Mouse (Mus musculus): ENCODE measurements at regions not wholly inside any gene's neighbourhood (a gene's known extent, or its start where the extent isn't known, plus 50 kb on each side); places are given as distances from the start of the nearest gene placed in this dataset.
A peak's percentile ranks its signal among the peaks of the same experiment; 100 is the strongest.

- no peak for ATAC-seq (replicated peaks; ENCODE audit: poor library complexity)
These were observed 294.3 kb upstream of the Zfp507 start for GRCm38 (mm10) chr7:36097054-36097453.

DNA sequence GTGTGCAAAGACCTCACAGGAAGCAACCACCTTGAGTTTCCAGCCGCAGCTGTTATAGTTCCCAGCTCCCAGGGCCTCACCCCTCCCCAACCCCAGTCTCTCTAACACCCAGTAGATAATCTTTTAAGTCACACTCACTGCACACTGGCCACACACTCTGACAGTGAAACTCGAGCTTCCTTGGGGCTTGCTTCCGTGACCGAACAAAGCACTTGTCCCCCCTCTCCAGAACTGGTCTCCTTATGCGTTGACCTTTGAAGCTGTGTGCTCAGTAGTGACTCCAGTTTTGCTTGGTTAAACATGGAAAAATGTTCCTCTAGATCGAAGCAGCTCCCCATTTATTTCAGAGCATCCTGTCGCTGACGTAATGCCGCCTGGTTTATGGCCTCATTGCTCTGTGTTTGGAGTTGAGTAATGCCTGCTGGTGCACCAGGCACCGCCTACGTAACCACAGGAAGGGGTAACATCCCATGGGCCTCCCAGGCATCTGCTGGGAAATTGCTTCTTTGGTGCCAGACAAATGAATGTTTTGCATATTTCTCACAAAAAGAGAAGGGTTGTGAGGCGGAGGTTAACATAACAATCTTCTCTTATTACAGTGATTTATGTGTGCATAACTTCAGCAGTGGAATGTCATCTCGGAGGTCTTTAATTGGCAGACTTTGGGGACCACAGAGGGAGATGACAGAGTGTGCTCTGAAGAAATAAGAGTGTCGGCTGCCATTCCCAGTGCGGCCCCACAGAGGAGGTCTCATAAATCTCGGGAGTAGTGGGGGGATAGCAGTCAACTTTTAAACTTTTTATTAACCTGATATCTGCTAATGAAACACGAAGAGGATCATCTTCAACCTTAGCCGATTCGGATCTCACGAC, 292.7 kb upstream of the Zfp507 start:
- ATAC-seq (replicated peaks; ENCODE audit: poor library complexity) = no peak

- ATAC-seq (replicated peaks; ENCODE audit: poor library complexity) = no peak
These were observed 288.3 kb upstream of the Zfp507 start for GRCm38 (mm10) chr7:36091132-36091531.

DNA sequence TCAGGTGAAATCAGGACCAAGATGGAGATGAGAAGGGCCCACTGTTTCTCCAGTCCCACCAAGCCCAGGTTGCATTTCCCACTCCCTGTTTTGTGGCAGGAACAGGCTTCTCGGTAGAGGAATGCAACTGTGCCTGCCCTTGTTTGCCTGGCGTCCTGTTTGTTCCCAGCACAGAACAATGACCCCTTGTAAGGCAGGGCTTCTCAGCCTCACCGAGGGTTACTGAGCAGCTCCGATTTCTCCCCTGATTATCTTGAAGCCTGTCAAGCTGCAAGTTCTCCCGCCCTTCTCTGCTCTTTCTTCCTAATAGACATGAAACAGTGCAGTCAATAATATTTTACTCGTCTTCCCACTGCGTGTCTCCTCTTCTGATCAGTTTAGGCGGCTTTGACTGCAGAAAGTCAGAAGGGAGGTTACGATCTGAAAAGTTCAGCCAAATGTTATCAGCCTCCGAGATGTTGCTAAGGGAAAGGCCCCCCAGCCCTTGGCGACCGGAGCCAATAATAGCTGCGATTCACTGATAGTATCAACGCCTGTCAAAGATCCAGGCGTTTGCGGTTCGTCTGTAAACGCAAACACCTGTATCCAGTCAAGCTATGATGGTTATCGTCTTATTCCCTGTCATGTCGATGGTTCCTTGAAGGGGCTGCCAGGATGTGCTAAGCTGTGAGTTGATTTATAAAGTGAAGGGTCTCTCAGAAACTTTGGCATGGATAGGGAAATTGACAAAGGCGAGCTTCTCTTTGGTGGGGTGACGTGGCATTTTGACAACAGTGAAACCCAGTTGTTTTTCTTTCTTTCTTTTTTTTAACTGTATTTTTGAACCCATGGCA, 287.7 kb upstream of the Zfp507 start:
- no peak for ATAC-seq (replicated peaks; ENCODE audit: poor library complexity)

DNA sequence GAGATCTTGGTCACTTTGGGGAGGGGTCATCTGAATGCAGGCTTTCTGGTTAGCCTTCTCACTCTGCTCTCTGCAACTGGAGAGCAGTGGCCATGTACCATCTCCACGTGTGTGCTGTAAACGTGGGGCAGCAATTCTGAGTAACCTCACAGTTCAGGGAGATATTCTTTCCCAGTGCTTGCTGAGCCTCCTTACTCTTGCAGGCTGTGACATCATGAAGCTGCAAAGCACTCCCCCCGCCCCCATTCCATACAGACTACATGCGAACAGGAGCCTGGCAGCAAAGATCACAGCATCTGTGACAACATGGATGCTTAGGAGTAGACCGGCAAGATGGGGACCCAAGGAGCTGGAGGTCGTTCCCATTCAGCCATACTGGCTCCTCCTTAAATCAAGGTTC, 284.8 kb upstream of the Zfp507 start:
- no peak for ATAC-seq (replicated peaks; ENCODE audit: poor library complexity)

DNA sequence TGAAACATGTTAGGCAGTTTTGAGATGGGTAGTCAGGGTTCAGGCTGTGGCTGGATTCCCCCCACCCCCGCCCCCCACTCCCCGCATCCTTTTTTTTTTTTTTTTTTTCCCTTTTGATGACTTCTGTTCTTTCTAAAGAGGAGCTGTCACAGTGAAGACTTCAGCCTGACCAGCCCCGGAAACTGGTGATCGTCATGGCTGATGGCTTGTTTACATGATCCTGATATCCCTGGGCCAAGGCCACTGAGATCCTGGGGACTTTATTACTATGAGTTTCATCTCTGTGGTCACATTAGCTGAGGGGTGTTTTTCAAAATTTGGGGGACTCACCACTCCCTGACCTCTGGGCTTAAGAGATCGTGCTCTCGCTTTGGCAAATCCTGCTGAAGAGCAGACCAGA, 275.9 kb upstream of the Zfp507 start:
- no peak for ATAC-seq (replicated peaks; ENCODE audit: poor library complexity)

- no peak for ATAC-seq (replicated peaks; ENCODE audit: poor library complexity)
These were observed 275.4 kb upstream of the Zfp507 start for GRCm38 (mm10) chr7:36078089-36078654.

- no peak for ATAC-seq (replicated peaks; ENCODE audit: poor library complexity)
These were observed 274.5 kb upstream of the Zfp507 start for GRCm38 (mm10) chr7:36077271-36077670.

- ATAC-seq (replicated peaks; ENCODE audit: poor library complexity) = no peak
These were observed 273.2 kb upstream of the Zfp507 start for GRCm38 (mm10) chr7:36076021-36076441.

- ATAC-seq (replicated peaks; ENCODE audit: poor library complexity) = no peak
These were observed 269.0 kb upstream of the Zfp507 start for GRCm38 (mm10) chr7:36071774-36072173.

- ATAC-seq (replicated peaks; ENCODE audit: poor library complexity) = no peak
These were observed 263.9 kb upstream of the Zfp507 start for GRCm38 (mm10) chr7:36066725-36067124.

DNA sequence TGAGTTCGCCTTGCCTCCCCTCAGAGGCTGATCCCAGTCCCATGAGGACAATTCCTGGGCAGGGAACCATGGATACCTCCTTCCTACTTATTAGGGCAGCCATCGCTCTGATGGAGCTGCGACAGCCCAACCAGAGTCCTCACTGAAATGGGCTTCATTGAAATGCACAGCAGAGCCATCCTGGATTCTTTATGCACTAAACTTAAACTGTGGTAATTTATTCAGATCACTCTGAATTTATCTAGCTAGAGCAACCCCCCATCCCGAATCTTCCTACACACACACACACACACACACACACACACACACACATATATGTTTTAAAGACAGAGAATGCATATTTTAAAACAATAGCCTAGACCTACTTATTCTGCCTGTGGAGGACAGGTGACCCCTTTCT, 258.9 kb upstream of the Zfp507 start:
- ATAC-seq (replicated peaks; ENCODE audit: poor library complexity) = no peak

- ATAC-seq (replicated peaks; ENCODE audit: poor library complexity) = no peak
These were observed 257.6 kb upstream of the Zfp507 start for GRCm38 (mm10) chr7:36060426-36060825.

GRCm38 (mm10) chr7:36046053-36046452, 243.2 kb upstream of the Zfp507 start:
- ATAC-seq (replicated peaks; ENCODE audit: poor library complexity) = no peak

- ATAC-seq (replicated peaks; ENCODE audit: poor library complexity) = no peak
These were observed 229.1 kb upstream of the Zfp507 start for GRCm38 (mm10) chr7:36031881-36032280.

GRCm38 (mm10) chr7:36023015-36023414, 220.2 kb upstream of the Zfp507 start:
- no peak for ATAC-seq (replicated peaks; ENCODE audit: poor library complexity)

DNA sequence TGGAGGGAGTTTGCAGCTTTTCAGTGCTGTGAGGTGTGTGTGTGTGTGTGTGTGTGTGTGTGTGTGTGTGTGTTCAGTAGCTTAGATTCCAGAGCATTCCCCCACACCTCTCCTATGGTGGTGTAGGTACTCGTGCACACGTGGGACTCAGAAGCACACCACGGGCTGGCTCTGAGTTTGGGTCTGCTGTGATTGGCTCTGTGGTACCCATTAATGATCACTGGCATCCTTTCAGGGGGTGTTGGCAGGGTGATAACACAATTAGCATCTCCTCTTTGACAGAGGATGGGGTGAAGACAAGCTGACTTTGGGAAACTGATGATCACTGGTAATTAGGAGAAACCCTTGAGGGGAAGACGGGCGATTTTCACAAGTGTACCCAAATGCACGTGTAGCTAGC, 219.7 kb upstream of the Zfp507 start:
- ATAC-seq (replicated peaks; ENCODE audit: poor library complexity) = no peak

DNA sequence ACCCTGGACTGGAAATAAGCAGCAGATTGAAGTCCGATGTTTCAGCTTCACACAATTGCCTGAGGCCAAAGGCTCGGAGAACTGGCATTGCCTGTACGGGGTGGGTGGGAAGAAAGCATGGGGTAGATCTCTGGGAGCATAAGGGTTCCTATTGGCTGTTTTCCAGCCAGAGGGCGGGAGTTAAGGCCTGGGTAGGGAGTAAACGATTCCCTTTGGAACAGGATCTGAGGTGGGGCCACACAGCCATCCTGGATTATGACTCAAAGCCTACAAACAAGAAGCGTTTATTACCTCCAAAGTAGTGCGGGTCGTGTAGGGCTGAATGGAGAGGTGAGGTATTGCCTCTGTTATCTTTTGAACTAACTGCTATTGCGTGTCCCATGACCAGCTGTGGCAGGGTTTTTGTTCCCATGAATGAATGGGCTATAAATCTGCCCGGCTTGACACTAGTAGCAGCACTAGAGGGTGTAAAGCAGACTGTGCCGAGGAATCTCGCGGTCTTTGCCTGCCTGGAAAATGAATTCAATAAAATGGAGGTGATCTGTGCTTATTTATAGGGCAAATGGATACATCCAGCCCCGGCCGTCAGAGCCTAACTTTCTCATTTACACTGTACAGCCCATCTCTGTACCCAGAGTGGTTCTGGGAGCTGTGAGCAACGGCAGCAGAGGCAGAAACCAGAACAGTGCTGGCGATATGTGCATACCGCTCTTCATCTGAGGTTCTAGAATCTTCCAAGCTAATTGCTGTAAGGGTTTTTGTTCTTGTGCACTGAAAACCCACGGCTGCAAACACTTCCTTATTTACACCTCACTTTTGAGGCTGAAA, 214.3 kb upstream of the Zfp507 start:
- ATAC-seq (replicated peaks; ENCODE audit: poor library complexity) = no peak

DNA sequence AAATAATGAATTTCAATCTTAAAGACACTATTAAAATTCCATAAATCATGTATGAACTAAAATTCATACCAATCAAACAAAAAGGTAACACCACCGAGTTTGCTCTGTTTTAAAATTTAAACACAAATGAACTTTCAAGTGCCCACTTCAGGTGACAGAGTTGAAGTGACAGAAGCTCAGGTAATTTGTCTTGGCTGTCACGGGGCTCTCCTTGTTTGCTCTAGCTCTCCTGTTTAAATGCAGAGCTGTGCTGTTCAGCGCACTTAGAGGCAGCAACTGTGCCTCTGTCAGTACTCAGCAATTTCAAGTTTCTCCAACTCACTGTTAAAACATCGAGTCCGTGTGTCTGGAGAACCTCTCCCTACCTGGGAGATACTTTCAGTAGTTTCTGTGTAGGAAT, 193.8 kb upstream of the Zfp507 start:
- no peak for ATAC-seq (replicated peaks; ENCODE audit: poor library complexity)

DNA sequence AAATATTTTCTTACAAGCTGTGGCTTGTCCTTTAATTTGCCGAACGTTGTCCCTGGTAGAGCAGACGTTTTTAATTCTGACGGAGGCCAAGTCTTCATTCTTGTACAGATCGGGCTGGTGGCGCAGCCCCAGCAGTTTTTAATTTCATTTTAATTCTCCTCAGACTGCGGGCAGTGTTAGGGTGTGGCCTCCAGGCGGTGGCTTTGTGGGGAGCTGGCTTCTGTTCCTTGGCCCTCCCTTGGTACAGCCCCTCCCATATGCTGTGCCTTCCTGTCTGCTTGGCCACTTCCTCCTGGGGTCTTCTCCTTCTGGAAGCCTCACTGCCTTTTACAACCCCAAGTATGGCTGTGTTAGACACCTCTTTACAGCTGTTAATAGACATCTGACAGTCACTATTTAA, 189.7 kb upstream of the Zfp507 start:
- peak; percentile 72 for ATAC-seq (replicated peaks; ENCODE audit: poor library complexity)

DNA sequence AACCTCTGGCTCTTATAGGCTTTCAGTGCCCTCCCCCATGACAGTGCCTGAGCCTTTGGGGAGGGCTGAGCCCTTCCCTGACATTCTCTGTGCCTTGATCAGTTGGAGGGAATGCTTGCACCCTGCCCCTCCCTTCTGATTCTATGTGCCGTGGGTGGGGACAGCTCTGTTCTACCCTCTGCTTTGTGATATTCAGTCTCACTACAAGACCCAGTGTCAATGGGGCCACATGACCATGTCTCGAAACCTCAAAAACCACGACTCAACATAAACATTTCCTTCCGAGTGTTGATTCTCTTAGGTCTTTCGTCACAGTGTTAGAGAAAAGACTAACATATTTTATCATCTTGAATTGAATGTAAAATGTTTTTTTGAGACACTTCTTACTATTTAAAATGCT, 188.3 kb upstream of the Zfp507 start:
- no peak for ATAC-seq (replicated peaks; ENCODE audit: poor library complexity)

Measured in megakaryocyte progenitor cell, adult 5-6 weeks (primary cell).